Mouse (Mus musculus) c-Kit-negative CD71-positive TER-119-positive erythroid progenitor cells, embryonic 14.5 days (primary cell): ENCODE results near the gene Inpp5b.
"Not testable (repeated sequence)": the region's sequence is repeated elsewhere in the genome, so short reads cannot be mapped to it uniquely, and the experiment has no call there.

Experiments used
- DNase-seq: peaks from one replicate; pipeline ENCODE4 v3.0.0-alpha.2; 2013; ENCODE audit warnings: low read depth, low spot score

Inpp5b gene

DNA sequence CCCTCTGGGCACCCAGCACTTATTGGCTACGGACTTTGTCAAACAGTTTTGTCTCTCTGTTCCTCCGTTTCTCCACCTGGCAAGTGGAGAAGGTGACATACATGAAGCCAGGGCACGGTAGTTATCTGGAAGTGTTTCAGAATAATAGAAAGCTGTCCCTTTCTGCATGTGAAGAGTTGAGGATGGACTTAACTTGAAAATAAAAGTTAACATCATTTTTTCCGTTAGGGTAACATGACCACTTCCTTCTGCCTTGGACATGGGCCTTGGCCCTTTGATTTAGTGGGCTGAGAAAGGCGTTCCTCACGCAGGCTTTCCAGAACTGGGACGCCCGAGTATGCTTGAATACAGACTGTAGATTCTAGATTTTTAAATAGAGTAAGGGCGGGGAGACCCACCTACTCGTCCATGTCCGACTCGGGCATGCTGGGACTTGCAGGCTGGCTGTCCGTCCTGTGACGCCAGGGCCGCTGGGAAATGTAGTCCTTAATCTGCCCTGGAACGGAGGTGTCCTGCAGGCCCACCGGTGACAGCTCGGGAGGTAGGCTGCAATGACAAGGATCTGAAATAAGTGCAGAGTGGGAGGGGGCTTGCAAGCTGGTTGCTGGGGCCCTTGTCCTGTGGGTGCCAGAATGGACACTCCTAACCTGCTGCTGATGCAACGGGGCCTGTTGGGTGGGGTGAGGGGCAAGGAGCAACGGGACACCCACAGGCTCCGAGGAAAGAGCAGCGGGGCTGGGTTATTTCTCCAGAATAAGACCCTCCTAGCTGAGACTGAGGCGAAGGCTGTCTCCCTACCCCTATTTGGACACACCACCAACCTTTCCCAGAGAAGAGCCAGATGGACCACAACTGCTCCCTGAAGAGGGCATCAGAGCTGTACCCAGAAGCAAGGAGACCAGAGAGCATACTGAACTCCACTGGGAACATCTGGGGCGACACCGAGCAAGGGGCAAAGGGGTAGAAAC lies at the start of gene Inpp5b:
TSS of gene Inpp5b (plus strand) at position 475 of the 968 bp plus-strand sequence.
- no peak for DNase-seq

DNA sequence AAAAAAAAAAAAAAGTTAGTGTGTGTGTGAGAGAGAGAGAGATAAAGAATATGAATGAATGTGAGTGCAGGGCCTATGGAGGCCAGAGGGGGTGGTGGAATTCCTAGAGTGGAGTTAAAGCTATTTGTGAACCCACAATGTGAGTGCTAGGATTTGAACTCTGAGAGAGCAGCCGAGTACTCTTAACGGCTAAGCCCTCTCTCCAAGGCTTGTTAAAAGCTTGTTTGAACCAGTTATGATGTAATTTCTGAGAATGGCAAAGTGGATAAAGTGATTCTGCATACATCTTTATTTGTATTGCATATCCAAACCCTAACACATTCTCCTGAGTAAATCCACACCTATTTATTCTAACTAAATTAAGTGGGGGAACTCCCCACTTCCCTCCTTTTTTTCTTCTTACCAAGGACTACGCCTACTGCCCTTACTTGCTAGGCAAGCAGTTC lies 49.2 kb upstream of the Inpp5b start:
- DNase-seq = no peak

DNA sequence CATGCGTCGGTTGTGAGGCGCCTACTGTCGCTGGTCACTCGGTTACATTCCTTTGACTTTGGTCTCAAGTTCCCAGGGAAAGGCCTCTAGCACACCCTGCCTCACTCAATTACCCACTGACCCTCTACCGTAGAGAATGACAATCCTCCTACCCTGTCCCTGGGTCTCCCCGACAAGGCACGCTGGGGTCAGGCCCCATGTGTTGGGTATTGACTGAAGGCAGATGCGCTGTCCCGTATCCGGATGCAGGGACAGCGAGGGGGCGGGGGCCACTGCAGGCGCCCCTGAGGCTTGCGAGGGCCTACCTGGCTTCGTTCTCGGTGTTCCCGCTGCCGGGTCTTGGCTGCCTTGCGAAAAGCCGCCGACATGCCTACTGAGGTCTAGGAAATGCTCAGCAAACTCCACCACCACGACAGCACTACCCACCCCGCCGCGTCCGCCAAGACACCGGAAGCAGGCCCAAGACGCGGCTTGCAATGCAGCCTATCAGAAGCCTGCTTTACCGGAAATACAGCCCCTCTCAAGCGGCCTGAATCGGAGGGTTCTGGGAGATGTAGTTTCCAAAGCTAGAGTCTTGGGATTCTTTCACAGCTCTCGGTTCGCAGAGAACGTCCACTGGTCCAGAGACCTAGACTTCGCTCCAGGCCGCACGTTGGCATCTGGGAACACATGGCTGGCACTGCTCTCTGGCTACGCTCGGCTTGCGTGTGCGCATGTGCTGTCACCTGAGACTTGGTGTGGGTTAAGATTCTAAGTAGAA lies 48.3 kb upstream of the Inpp5b start, which contains the start of gene Utp11:
TSS of gene Utp11 (minus strand) at position 466 of the 760 bp plus-strand sequence.
- peak; percentile 82 for DNase-seq

- no peak for DNase-seq
Measured at GRCm38 (mm10) chr4:124694572-124694971, 47.1 kb upstream of the Inpp5b start.

DNA sequence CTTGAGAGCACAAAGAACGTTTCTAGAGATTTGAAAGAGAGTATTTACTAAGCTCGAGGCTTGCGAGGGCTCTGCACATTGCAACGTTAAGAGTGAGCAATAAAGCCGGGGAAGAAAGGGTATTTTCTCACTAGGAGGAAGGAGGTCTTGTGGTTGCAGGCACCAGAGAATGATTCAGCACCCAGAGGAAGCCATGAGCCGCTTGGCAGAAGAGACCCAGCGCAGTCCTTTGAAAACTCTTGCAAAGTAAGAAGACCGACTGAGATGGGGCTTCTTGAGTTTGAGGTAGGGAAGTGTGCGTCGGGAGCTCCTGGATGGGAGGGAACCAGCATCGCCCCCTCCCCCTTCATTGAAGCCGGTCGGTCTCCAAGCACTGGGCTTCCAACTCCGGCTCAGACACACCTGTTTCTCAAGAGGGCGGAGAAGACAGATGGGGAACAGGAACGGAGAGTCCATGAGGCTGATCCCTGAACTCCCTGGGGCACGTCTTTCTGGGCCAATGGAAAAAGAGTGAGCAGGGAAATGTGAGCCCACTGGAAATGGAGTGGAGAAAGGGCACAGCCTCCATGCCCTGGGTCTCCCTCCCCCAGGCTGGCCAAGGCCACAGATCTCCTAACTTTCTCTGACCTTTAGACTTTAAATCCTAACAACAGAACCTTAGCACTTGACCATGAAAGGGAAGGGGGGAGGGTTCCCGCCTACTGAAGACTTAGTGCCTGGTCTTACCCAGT lies 45.7 kb upstream of the Inpp5b start:
- no peak for DNase-seq

GRCm38 (mm10) chr4:124699791-124700190 lies 41.9 kb upstream of the Inpp5b start:
- DNase-seq = no peak

DNA sequence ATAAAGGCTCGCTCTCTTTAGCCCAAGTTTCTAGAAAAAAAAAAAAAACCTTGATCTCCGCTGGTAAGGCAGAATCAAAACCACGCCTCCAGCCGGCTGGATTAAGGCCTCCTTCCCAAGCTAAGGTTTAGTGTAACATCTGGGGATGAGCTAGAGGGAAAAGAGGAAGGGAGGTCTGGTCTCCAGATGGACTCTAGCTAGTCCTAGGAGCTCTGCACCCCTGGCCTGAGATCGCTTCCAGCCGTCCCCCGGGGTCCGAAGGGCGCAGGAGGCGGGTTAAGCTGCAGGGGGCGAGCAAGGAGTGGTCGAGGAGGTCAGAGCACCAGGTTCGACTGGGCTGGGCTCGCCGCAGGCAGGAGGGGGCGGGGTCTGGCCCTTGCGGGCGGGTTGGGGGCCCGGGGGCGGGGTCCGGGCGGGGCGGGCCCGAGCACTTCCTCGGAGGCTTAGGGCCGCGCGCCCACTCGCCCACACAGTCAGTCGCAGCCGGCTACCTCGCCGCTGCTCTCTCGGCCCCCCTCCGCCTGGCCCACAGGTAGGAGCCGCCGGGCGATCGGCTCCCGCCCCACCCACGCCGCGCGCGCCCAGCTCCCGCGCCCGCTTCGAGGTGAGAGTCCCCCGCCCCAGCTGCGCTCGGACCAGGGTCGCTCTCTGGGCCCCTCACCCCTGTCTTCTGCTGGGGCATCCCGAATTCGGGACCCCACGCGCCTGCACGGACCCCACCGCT lies 41.2 kb upstream of the Inpp5b start, which contains the start of gene Fhl3:
TSS of gene Fhl3 (plus strand) at position 454 of the 724 bp plus-strand sequence.
- DNase-seq = no peak

DNA sequence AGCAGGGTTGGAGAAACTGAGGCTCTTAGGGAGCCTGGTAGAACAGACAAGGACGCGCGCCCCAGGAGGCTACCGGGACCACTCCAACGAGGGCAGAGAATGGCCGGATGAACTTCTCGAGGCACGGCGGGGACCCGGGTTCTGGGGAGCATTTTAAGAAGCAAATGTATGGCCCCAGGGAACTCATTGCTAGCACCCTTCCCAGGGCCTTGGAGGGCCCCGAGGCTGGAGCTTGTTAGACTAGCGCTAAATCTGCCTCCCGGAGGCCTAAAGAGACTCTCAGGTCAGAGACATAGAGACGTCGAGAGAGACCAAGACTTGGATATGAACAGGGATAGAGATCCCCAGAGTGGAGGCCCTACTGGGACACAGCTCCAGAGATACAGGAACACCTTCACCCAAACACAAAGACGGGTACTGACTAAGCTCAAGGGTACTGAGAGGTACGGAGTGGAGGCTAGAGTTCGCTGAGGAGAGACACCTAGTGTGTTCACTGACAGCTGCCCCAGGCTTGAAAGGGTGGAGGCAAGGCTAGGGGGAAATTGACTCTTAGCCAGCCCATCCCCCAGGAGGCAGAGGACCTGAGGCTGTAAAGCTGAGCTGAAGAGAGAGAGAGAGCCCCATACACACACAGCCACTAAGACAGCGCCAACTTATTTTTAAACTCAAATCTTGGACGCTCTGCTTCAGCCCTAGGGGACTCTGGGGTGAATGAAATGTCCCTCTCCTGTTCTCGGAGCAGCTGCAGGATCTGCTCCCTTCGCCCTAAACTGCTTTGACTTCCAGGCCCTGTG lies 40.4 kb upstream of the Inpp5b start:
- no peak for DNase-seq

DNA sequence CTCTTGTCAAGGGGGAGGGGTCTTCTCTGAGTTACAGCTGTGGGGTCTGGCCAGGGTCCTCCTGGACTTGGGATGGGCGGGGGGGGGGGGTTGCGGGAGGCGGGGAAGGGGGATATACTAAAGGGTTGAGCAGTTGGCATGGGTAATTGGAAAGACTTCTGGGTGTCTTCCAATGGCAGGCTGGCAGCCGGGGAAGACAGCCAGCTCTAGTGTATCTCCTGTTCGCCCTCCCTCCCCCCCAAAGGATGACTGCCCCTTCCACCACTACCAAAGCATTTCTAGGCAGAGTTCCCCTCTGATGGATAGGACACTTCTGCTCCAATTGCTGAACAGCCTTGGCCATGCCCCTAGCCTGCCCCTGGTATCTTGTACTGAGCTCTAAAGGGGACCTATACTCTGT lies 39.7 kb upstream of the Inpp5b start:
- DNase-seq = no peak

DNA sequence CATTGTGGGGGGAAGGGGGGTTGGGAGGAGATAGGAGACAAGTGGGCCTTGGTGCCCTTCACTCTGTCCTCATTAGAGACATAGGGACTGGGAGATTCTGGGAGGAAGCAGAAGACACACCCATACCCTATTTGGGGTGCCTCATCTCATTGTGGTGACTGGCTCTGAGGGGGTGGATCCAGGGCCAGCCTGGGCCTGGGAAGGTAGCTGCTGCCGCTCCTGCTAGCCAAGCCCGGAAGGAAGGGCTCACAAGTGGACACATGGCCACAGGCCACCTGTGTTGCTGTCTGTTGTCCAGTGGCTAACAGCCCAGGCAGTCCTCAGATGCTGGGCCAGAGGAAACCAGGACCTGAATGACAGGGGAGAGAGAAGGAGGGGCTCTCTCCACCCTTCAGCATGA lies 38.2 kb upstream of the Inpp5b start:
- DNase-seq = no peak

GRCm38 (mm10) chr4:124703881-124704796 lies 37.5 kb upstream of the Inpp5b start:
- no peak for DNase-seq

GRCm38 (mm10) chr4:124704797-124705474 lies 36.7 kb upstream of the Inpp5b start:
- DNase-seq = no peak

DNA sequence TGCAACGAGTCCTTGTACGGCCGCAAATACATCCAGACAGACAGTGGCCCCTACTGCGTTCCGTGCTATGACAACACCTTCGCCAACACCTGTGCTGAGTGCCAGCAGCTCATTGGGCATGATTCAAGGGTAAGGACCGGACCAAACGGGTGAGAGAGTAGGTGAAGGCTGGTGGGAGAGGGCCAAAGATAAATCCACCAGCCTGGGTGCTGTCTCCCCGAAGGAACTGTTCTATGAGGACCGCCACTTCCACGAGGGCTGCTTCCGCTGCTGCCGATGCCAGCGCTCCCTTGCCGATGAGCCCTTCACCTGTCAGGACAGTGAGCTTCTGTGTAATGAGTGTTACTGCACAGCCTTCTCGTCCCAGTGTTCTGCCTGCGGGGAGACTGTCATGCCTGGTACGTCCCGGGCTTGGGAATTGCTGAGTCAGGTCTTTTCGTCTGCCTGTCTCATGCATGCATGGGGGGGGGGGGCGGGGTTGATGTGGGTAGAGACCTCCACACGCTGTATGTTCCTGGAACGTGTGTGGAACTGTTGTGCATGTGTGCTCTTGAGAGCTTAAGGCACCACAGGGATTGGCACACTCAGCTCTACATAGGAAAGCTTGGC lies 35.9 kb upstream of the Inpp5b start:
- DNase-seq = no peak

DNA sequence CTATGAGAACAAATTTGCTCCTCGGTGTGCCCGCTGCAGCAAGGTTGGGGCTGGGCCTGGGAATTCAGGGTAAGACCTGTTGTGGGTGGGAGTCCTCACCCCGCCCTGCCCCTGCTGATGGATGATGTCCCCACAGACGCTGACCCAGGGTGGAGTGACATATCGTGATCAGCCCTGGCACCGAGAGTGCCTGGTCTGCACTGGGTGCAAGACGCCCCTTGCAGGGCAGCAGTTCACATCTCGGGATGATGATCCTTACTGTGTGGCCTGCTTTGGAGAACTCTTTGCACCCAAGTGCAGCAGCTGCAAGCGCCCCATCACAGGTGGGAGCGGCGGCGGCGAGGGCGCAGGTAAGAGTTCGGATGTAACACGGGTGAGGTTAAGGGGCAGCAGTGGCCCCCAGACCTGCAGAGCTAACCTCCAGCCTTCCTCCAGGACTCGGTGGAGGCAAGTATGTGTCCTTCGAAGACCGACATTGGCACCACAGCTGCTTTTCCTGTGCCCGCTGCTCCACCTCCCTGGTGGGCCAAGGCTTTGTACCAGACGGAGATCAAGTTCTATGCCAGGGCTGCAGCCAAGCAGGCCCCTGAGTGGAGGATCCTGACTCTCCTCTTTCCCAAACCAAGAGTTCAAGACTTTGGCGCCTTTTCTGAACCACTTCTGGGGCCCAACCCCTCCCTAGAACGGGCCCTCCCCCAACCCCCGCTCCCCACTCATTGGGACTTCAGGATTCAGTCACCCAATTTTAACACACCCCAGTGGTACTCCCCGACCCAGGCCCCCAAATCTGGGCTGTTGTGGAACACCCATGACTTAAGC lies 34.1 kb upstream of the Inpp5b start:
- DNase-seq = not testable (repeated sequence)

- DNase-seq = not testable (repeated sequence)
Measured at GRCm38 (mm10) chr4:124708200-124708517, 33.5 kb upstream of the Inpp5b start.

- no peak for DNase-seq
Measured at GRCm38 (mm10) chr4:124708518-124709477, 32.9 kb upstream of the Inpp5b start.
